Mouse (Mus musculus) neural tube, embryonic 10.5 days (tissue): ENCODE measurements around the gene Ppa2.

ENCODE experiments used
- DNase-seq: peaks from one replicate; pipeline ENCODE4 v3.0.0-alpha.2; 2017; ENCODE audit warnings: low spot score; ENCODE audit errors: extremely low spot score

Gene Ppa2

DNA sequence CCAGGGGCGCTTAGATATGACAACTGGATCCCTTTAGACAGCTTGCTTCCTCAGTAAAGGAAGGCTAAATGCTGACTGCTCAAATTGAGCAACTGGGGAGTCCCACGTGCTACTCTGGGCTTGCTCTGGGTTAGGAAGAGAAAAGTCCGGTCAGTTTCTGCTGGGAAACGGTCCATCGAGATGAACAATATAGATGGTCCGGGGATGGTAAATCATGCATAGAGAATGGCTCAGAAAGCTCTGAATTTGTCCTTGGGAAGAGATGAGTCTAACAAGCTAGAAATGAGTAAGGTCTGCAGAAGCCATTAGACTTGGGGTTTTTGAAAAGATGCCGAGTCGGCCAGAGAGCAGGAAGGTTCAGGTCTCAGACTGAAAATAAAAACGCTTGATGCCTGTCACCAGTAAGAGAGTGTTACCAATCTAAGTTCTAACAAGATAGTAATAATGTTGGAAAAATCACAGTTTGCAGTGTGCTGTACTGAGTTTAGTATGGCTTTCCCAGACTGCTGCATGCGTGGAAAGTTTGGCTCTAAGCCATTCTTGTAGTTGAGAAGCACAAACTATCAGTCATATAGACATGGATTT lies 80.0 kb downstream of the Ppa2 start:
- DNase-seq: no peak

DNA sequence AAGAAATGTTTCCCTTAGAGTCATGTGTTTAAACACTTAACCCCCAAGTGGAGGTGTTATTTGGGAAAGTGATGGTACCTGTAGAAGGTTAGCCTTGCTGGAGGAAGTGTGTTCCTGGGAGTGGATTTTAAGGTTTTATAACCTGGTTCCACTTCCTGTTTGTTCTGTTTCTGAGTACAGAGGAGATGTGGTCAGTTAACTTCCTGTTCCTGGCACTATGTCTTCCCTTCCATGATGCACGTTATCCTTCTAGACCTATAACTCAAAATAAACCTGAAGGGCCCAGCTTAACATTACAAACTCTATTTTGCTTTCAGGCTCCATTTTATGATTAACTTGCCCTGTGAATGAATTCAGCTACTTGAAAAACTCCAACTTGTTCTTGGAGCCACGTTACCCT lies 84.6 kb downstream of the Ppa2 start:
- DNase-seq: no peak

DNA sequence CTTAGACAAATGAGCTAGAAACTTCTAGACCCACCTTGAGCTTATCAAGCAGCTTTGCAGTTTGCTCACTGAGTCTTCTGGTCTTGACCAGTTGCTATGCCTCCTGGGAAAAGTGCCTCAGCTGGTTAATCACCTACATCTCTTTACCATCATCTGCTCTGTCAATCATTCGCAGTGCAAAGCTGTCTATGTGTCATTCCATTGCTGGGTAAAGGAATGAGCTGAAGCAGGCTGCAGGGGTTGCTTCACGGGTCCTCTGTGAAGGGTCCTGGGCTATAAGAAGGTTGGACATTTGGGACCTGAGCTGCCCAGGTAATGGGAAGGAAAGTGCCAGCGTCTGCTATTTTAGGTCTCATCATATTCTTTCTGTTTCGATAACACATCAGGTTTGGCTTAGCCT lies 93.9 kb downstream of the Ppa2 start:
- DNase-seq: no peak

DNA sequence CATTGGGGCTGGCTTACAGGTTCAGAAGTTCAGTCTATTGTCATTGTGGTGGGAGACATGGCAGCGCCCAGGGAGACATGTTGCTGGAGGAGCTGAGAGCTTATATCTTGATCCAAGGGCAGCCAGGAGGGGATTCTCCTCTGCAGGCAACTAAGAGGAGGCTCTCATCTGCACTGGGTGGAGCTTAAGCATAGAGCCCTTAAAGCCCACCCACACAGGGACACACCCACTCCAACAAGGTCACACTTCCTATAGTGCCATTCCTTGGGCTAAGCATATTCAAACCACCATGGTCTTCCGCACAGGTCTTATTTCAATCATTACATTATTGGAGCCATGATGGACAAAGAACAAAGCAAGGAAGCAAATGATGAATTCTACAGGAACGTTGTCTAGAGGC lies 95.7 kb downstream of the Ppa2 start:
- DNase-seq: no peak

DNA sequence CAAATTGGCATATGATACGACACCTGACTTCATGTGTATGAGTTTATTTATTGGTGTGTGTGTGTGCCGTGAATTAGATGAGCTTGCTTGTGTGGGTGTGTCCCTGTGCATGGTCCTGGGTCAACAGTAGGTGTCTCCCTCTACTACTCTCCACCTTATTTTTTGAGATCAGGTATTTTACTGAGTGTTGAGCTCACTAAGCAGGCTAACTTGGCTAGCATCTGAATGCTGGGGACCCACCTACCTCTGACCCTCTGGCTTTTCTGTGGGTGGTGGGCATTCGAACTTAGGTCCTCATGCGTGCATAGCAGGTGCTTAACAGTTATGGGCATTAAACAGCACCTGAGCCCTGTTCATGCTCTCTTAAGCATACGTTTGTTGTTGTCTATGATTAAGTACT lies 96.3 kb downstream of the Ppa2 start:
- no peak for DNase-seq

DNA sequence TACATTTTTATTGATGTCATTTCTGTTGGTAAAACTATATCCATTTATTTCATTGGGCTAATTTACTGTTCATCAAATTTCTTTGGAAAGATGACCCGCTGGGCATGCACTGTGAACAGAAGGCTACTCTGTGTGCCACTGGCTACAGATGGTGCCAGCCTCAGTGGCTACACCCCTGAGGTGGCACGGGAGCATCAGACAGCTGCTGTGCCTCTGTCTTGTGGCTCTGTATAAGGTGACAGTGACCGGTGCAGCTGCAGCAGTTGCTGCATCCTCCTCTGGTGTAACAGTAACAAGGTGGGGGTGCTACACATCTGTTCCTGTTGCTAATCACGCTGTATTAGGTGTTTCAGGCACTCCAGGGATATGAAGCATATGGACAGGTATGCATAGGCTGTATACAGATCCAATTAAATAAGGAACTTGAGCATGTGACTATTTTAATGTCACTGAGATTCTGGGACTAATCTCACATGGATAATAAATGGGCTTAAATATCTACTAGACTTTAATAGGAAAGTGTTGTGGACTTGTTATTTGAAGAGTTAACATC lies 101.3 kb downstream of the Ppa2 start:
- no peak for DNase-seq

DNA sequence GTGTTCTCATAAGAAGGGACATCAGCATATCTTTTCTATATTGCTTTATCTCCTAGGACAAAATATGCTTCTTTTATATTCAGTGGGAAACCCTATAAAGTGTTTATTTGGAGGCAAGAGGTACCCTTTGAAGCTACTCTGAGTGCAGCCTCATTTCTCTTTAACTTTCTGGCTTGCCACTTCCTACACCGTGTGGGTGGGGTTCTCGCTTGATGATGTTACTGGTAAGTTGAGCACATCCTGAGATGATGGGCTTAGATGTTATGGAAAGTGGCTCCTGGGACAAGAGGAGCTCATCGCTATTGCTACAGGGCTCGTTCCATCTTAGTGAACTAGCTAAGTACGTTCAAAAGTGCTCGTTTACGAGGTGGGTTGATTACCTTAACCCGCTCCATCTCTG lies 101.9 kb downstream of the Ppa2 start:
- no peak for DNase-seq

DNA sequence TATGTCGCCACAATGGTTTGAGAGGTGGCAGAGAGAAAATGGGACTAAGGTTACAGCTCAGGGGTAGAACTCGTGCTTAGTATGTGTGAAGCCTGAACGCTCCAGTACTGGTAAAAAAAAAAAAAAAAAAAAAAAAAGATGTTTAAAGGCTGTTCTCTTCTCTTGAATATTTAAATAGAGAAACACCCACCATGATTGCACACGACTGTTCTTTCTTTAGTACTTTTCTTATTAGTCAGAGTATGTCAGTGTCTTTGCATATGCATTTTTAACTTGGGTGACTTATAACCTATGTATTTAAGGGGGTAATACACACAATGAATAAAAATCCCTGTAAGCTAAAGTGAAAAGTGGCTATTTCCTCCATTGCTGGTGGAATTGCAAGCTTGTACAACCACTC lies 104.8 kb downstream of the Ppa2 start:
- DNase-seq: no peak

DNA sequence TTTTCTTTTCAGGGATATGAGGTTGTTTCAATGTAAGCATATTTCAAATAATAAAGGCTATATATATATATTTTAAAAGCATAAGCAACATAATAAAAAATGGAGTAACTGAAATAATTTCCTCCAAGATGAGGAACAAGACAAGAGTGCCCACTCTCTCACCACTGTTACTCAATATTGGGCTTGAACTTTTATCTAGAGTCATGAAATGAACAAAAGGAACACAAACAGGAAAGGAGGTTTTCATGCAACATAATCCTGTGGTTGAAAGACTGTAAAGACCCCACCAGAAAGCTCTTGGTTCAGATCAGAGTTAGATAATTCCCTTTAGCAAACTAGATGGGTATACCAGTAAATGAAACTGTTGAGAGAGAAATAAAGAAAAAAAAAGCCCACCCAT lies 113.2 kb downstream of the Ppa2 start:
- no peak for DNase-seq
